Mouse (Mus musculus) left cerebral cortex, postnatal 14 days (tissue): ENCODE data around the gene Clnk. TPM values are rescaled to one million over a fixed set of nuclear protein-coding genes. Genes with fewer than 3 reads are reported as not detected.

ENCODE experiments used
- DNase-seq, 2 experiments: peaks; one replicate each; pipeline ENCODE4 v3.0.0; 2021 to 2022; ENCODE audit warnings: low spot score in 2 of 2, mixed read lengths in 1 of 2
- intact Hi-C: fragments of 180-260 bp; cut with DNase I; formaldehyde crosslinking; loops from one replicate; pipeline ENCODE4 v1.15.1; 2025
- total RNA-seq, 2 experiments: library from RNA; stranded (reverse); gene quantifications; 2 replicates each; pipeline ENCODE4 v1.2.3; 2021

Gene Clnk
- total RNA-seq, 2 experiments from 2014 or later: 0.40 to 0.51 TPM

- no peak for DNase-seq
- intact Hi-C loops: no loop called here
These were observed 14.2 kb downstream of the Clnk start for GRCm38 (mm10) chr5:38862288-38862985.

- intact Hi-C loops: no loop called here
These were observed 18.4 kb downstream of the Clnk start for GRCm38 (mm10) chr5:38858015-38858721.

GRCm38 (mm10) chr5:38857591-38857990 lies 19.0 kb downstream of the Clnk start:
- intact Hi-C loops: no loop called here
- DNase-seq: no peak

More at GRCm38 (mm10) chr5:38858015-38858721, 18.4 kb downstream of the Clnk start:
- DNase-seq: no peak

- intact Hi-C loops: no loop called here
- no peak for DNase-seq
These were observed 26.4 kb downstream of the Clnk start for GRCm38 (mm10) chr5:38850171-38850570.

GRCm38 (mm10) chr5:38845529-38845928 lies 31.1 kb downstream of the Clnk start:
- DNase-seq: no peak
- intact Hi-C loops: no loop called here

GRCm38 (mm10) chr5:38844312-38844711 lies 32.3 kb downstream of the Clnk start:
- intact Hi-C loops: no loop called here
- DNase-seq: no peak

GRCm38 (mm10) chr5:38839981-38840380 lies 36.6 kb downstream of the Clnk start:
- intact Hi-C loops: no loop called here
- no peak for DNase-seq

GRCm38 (mm10) chr5:38827310-38827709 lies 49.3 kb downstream of the Clnk start:
- intact Hi-C loops: no loop called here
- DNase-seq: no peak

GRCm38 (mm10) chr5:38826586-38826985 lies 50.0 kb downstream of the Clnk start:
- no peak for DNase-seq
- intact Hi-C loops: no loop called here

- no peak for DNase-seq
- intact Hi-C loops: no loop called here
These were observed 52.3 kb downstream of the Clnk start for GRCm38 (mm10) chr5:38824132-38824965.

GRCm38 (mm10) chr5:38813391-38814109 lies 63.1 kb downstream of the Clnk start:
- intact Hi-C loops: no loop called here

GRCm38 (mm10) chr5:38812916-38813315 lies 63.7 kb downstream of the Clnk start:
- intact Hi-C loops: no loop called here
- DNase-seq: peak in 1 of 2 experiments; percentile 40

More at GRCm38 (mm10) chr5:38813391-38814109, 63.1 kb downstream of the Clnk start:
- DNase-seq: no peak

GRCm38 (mm10) chr5:38812386-38812785 lies 64.2 kb downstream of the Clnk start:
- intact Hi-C loops: no loop called here
- no peak for DNase-seq

GRCm38 (mm10) chr5:38798910-38799309 lies 77.7 kb downstream of the Clnk start:
- intact Hi-C loops: no loop called here
- DNase-seq: no peak

- no peak for DNase-seq
- intact Hi-C loops: no loop called here
These were observed 81.5 kb downstream of the Clnk start for GRCm38 (mm10) chr5:38795139-38795538.

- intact Hi-C loops: no loop called here
- DNase-seq: no peak
These were observed 85.5 kb downstream of the Clnk start for GRCm38 (mm10) chr5:38791116-38791515.

- no peak for DNase-seq
These were observed 87.8 kb downstream of the Clnk start for GRCm38 (mm10) chr5:38788820-38789219.

GRCm38 (mm10) chr5:38787851-38788520 lies 88.6 kb downstream of the Clnk start:
- DNase-seq: peak; percentile 27 to 36
- intact Hi-C loops: loop anchor here (10.0 kb wide), 1 partner anchor 277 kb away; no protein-coding TSS in a partner anchor

More at GRCm38 (mm10) chr5:38788820-38789219, 87.8 kb downstream of the Clnk start:
- intact Hi-C loops: loop anchor here (10.0 kb wide), 1 partner anchor 276 kb away; no protein-coding TSS in a partner anchor

- DNase-seq: no peak
- intact Hi-C loops: loop anchor here (10.0 kb wide), 1 partner anchor 279 kb away; no protein-coding TSS in a partner anchor
These were observed 90.5 kb downstream of the Clnk start for GRCm38 (mm10) chr5:38786126-38786525.
